Mouse (Mus musculus) layer of hippocampus, postnatal 36 days (tissue): ENCODE results near the gene 1700019D03Rik. TPM values are rescaled to one million over a fixed set of nuclear protein-coding genes. Genes with fewer than 3 reads are reported as not detected.
"Not testable (repeated sequence)": the region's sequence is repeated elsewhere in the genome, so short reads cannot be mapped to it uniquely, and the experiment has no call there.

Experiments
- DNase-seq, 2 experiments: peaks; one replicate each; pipeline ENCODE4 v3.0.0; 2022
- total RNA-seq, 2 experiments: library from RNA; stranded (reverse); gene quantifications; 2 replicates each; pipeline ENCODE4 v1.2.3; 2021

Gene 1700019D03Rik
- total RNA-seq, 2 experiments from 2014 or later: 7.2 to 7.4 TPM

GRCm38 (mm10) chr1:52954456-52954855, 65.5 kb downstream of the 1700019D03Rik start:
- DNase-seq: no peak

- DNase-seq: no peak
Observed at GRCm38 (mm10) chr1:52953548-52953947, 66.4 kb downstream of the 1700019D03Rik start.

GRCm38 (mm10) chr1:52952551-52953397, 67.2 kb downstream of the 1700019D03Rik start:
- peak in 1 of 2 experiments; percentile 16 for DNase-seq

- DNase-seq: peak in 1 of 2 experiments; percentile 21
Observed at GRCm38 (mm10) chr1:52952143-52952542, 67.8 kb downstream of the 1700019D03Rik start.

GRCm38 (mm10) chr1:52951146-52951868, 68.7 kb downstream of the 1700019D03Rik start:
- no peak for DNase-seq

GRCm38 (mm10) chr1:52947895-52948294, 72.1 kb downstream of the 1700019D03Rik start:
- DNase-seq: no peak

GRCm38 (mm10) chr1:52939021-52939420, 81.0 kb downstream of the 1700019D03Rik start:
- no peak for DNase-seq

GRCm38 (mm10) chr1:52934494-52934893, 85.5 kb downstream of the 1700019D03Rik start:
- DNase-seq: no peak

GRCm38 (mm10) chr1:52924482-52924881, 95.5 kb downstream of the 1700019D03Rik start:
- not testable (repeated sequence) for DNase-seq

GRCm38 (mm10) chr1:52918897-52919296, 101.1 kb downstream of the 1700019D03Rik start:
- not testable (repeated sequence) for DNase-seq

- DNase-seq: no peak
Observed at GRCm38 (mm10) chr1:52916655-52917054, 103.3 kb downstream of the 1700019D03Rik start.

GRCm38 (mm10) chr1:52909783-52910182, 110.2 kb downstream of the 1700019D03Rik start:
- DNase-seq: no peak

- no peak for DNase-seq
Observed at GRCm38 (mm10) chr1:52884208-52884607, 135.8 kb downstream of the 1700019D03Rik start.

Other genes starting within 250 kb of the 1700019D03Rik start
- 10 to 100 TPM; 35.3 to 41.0 TPM for gene Inpp1, start 202.5 kb downstream of the 1700019D03Rik start, total RNA-seq
- gene Hibch, start 175.2 kb downstream of the 1700019D03Rik start, total RNA-seq: 10 to 100 TPM; 16.2 to 19.9 TPM
- gene Mstn, start 41.5 kb upstream of the 1700019D03Rik start, total RNA-seq: under 1 TPM; 0.51 to 0.65 TPM
- not detected for gene 1700019A02Rik, start 167.5 kb upstream of the 1700019D03Rik start, total RNA-seq